Mouse (Mus musculus): ENCODE data around the gene Fam78a.

The Fam78a gene

GRCm38 (mm10) chr2:32095351-32096121 is 10.9 kb upstream of the Fam78a start, which contains the start of gene Plpp7:
Gene Plpp7, plus strand, starts transcription at chr2:32095528.
- peak; percentile 81 to 83 for DNase-seq

- DNase-seq = no peak
Measured at GRCm38 (mm10) chr2:32094001-32094707, 9.5 kb upstream of the Fam78a start.

DNA sequence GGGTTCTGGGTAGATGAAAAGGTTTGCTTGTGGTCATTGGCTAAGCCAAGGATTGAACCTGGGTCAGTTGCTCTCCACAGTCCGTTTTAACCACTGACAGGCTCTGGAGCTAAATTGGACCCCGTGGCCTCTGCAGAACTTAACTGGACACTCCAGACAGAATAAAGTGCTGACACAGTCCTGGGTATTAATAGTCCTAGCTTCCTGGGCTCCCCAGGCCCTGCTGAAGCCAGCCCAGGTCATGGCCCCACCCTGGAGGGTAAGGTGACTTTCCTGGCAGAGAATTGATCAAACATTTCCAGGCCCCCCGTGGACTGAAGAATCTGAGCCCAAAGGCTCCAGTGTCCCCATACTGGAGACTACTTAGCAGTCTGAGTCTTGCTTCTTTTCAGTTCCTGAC is 7.3 kb upstream of the Fam78a start:
- no peak for DNase-seq

- DNase-seq = no peak
Measured at GRCm38 (mm10) chr2:32090145-32090544, 5.5 kb upstream of the Fam78a start.

DNA sequence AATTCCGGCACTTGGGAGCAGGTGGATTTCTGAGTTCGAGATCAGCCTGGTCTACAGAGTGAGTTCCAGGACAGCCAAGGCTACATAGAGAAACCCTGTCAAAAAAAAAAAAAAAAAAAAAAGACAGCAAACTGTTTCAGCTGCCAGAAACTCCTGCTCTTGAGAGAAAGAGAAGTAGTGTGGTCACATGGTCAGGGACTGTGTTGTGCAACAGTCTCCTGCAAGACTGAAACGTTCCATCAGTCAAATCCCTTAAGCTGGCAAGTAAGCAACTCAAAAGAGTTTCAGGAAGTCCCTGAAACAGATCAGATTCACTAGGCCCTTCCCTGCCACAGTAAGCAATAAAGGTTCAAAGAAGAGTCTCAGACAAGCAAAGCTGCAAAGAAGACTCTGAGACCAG is 4.9 kb upstream of the Fam78a start:
- no peak for DNase-seq

DNA sequence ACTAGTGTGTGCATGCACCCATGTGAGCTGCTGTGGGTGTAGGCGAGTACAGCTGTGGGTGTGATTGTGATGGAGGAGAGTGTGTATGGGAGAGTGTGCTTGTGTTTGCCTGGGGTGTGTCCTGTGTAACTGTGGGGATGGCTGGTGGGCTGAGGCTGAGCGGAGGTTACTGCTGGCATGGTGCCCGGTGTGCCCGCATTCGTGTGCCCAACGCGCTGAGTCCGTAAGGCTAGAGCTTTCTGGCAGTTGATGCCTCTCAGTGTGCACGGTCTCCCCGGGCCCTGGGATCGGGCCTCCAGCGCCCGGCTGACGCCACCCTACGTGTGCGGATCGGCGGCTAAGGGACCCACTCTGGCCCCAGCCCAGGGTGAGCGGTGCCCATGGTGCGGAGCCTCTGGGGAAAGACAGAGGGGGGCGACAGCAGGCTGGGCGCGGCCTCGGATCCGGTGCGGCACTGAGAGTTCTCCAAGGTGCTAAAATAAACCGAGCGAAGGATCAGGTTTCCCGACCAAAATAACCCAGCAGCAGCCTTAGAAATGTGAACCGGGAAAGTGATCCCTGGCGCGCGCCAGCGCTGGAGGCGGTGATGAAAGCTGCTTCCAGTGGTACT is 3.8 kb upstream of the Fam78a start:
- peak in 1 of 2 experiments; percentile 29 for DNase-seq

GRCm38 (mm10) chr2:32087606-32088005 is 2.9 kb upstream of the Fam78a start:
- DNase-seq = no peak

DNA sequence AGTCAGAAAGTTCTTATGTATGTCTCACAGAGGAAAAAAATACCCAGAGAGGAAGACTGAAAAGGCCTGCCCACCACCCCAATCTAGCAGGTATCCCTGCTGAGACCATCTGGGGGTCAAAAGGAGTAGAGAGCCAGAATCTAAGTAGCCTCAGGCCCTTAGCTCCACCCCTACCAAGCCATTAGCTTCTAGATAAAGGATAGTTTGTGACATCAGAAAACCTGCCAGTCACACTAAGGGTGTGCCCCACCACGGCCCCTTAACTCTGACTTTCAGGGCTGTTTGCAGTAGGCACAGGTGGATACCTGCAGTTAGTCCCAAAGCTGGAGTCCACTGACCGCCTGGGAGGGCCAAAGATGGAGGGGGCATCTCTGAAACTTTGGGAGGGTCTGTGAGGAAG is 574 bp upstream of the Fam78a start:
- DNase-seq = no peak

- DNase-seq = no peak
Measured at GRCm38 (mm10) chr2:32084872-32085199, 179 bp upstream of the Fam78a start.

- peak; percentile 23 to 40 for DNase-seq
Measured at GRCm38 (mm10) chr2:32083159-32084011, 1.3 kb downstream of the Fam78a start.

DNA sequence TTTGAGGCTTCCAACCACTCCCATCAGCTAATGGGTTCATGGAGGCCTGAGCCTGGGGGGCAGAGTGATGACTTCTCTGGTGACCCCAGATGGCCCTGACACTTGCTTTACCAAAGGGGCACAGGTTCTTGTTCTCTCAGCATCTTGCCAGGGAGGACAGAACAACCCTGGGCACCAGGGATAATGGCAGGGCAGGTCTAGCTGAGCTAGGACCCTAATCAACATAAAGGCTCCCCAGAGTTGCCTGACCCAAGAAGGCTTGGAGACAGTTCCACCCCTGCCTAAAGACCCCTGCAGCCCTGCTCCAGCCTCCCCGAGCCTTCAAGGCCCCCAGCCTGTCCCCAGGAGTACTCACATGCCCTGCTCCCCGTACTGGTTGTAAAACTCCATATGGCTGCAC is 2.4 kb downstream of the Fam78a start:
- DNase-seq = no peak

DNA sequence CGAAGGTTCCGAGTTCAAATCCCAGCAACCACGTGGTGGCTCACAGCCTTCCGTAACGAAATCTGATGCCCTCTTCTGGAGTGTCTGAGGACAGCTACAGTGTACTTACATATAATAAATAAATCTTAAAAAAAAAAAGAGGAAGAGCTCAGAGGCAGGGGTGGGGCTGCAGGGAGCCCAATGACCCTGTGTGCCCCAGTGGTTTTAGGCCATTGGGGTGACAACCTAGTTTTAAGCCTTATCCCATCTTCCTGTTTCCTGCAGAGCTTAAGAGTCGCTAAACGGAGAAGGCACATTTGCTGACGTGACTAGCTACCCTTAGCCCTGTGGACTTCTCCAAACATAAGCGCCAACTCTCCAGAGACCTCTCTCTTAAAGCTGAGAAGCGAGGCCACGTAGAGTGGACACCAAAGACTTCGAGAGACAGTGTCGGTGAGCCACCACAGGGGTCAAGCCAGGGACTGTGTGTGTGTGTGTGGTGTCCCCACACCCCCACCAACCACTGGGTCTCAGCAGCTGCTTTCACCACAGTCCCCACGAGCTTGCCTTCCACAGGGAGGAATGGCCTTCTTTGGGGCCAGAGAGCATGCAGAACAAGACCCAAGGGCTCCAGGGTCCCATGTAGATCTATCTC is 3.2 kb downstream of the Fam78a start:
- DNase-seq = no peak

DNA sequence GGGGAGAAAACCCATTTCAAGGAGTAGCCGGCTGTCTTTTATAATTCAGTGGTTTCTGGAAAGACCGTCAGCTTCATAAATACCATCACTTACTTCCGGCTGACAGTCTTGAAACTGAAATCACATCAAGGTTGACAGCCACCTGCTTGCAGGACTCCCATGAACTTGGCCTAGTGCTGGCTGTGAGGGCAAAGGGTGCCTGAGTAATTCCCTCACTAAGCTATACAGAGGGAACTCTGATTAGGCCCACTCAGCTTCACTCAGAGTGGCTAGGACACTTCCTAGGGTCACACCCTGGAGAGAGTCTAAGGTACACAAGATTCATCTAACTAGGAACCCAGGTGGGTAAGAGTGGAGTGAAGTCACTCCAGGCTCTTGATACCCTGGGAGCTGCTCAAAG is 4.0 kb downstream of the Fam78a start:
- DNase-seq = no peak

- no peak for DNase-seq
Measured at GRCm38 (mm10) chr2:32079191-32079725, 5.4 kb downstream of the Fam78a start.

GRCm38 (mm10) chr2:32078522-32078921 is 6.1 kb downstream of the Fam78a start:
- no peak for DNase-seq

- no peak for DNase-seq
Measured at GRCm38 (mm10) chr2:32077744-32078143, 6.9 kb downstream of the Fam78a start.

GRCm38 (mm10) chr2:32075368-32075767 is 9.3 kb downstream of the Fam78a start:
- no peak for DNase-seq

GRCm38 (mm10) chr2:32074404-32074803 is 10.3 kb downstream of the Fam78a start:
- no peak for DNase-seq

DNA sequence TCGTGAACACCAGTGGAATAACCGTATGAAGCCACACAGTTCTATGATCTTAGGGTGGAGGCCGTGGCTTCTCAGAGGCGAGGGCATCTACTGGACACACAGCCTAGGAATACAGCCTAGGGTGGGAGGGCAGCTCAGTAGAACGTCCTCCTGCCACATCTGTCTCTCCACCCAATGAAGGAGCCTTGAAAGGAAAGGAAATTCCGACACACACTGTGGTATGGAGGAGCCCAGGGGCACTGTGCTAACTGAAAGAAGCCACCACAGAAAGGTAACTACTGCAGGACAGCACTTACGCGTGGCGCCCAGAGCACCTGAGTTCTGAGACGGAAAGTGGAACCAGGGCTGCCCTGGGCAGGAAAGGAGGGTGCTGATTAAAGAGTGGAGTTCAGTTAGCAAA is 13.9 kb downstream of the Fam78a start:
- no peak for DNase-seq

DNA sequence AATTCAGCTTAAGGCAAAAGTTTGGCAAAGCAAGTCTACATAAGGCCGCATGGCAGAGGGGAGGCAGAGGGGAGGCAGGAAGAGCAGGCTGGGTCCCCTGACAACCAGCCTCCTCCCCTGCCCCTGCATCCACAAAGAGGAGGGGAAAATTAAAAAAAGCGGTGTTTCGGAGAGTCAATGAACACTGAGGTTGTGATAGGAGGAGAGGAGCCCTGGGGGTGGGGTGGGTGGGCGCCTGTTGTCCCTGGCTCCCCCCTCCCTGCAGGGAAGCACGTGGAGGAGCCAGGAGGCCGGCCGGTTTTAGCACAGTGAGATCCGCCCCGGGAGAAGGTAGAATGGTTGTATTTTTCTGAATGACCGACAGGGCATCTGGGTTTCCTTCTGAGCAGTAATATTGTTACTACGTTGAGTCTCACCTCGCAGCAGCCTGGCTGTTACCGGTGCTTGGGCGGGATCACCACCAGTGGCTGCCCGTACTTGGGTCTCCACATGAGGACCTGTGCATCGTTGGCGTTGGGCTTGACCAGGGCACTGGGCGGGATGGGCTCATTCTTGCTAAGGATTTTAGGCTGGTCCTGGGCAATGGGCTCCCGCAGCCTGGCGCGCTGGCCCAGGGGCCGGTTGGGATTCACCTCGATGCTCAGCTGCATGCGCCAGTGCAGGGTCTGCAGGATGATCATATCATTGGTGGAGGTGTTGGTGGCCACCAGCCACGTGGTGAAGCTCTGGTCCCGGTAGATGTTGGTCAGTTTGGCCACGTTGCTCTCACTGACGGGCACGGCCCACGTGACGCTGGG is 15.6 kb downstream of the Fam78a start:
- no peak for DNase-seq

GRCm38 (mm10) chr2:32066005-32066404 is 18.7 kb downstream of the Fam78a start:
- DNase-seq = no peak
